Mouse (Mus musculus) gastrocnemius, adult 18-20 months (tissue): ENCODE results near the gene Tmprss4. TPM values are rescaled to one million over a fixed set of nuclear protein-coding genes. Genes with fewer than 3 reads are reported as not detected.
A peak's percentile ranks its signal among the peaks of the same experiment; 100 is the strongest.

ENCODE experiments used
- DNase-seq: peaks from one replicate; pipeline ENCODE4 v3.0.0; 2021; ENCODE audit warnings: low spot score
- total RNA-seq, 2 experiments: library from RNA; stranded (reverse); gene quantifications; 2 replicates each; pipeline ENCODE4 v1.2.3; 2021

The Tmprss4 gene
- total RNA-seq, 2 experiments from 2014 or later = not detected

DNA sequence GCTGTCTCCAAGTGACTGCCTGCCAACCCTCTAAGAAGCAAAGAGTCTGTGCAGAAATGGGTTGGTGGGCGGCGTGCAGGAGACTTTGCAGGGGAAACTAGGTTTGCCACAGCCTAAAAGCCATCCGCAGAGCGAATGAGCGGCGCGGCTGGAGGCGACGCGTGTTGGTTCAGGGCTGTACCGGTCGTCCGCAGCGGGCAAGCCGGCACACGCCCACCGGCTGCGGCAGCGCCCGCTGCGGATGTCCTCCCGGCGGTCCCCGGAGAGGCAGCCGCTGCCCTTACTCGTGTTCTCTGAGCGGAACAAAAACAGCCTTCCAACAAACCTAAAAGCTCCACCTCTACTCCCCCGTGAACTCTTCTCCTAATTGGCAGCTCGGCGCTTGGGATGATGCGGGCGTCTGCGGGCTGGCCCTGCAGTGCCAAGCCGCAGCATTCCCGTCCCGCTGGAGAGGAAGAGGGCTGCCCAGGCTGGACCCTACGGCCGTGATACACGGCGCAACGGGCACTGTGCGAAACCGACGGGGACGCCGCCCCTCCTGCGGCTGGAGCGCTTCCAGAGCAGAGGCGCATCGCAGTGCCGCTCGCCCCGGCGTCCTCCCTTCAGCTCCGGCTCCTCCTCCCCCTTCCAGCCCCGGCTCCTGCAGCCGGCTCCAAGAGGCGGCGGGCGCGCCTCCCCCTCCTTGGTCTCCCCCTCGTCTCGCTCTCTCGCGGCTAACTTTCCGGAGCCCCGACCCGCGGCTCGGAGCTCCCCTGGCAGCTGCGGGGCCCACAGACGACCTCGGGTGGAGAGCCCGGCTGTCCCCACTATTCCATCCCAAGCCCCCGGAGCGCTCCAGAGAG lies 65.5 kb downstream of the Tmprss4 start, which contains the start of gene Scn4b:
Scn4b (plus strand) TSS at position 205 of the 842 bp plus-strand sequence.
- peak; percentile 72 for DNase-seq

GRCm38 (mm10) chr9:45136442-45137169 lies 67.3 kb downstream of the Tmprss4 start:
- DNase-seq = peak; percentile 78

GRCm38 (mm10) chr9:45133484-45134310 lies 70.2 kb downstream of the Tmprss4 start:
- DNase-seq = peak; percentile 80

- no peak for DNase-seq
Observed at GRCm38 (mm10) chr9:45130119-45130518, 73.8 kb downstream of the Tmprss4 start.

DNA sequence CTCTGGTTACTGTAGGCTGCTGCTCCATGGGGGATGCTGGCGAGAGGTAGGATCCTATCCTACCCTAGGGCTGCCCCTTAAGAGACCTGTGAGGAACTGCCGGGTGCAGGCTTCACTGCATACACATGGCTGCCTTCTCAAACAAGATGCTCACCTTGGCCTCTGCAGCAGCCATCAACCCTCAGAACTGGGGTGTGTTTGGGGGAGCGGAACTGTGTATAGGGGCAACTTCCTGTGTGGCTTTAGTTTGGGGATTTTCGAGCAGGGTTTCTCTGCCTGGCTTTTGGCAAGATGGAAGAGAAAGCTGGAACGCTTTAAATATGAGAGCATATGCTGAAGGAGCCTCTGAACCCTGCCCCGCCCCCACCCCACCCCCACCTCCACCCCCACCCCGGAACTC lies 77.0 kb downstream of the Tmprss4 start:
- no peak for DNase-seq

GRCm38 (mm10) chr9:45125211-45125610 lies 78.7 kb downstream of the Tmprss4 start:
- no peak for DNase-seq

Other genes starting within 250 kb of the Tmprss4 start
- 10 to 100 TPM; 39.8 to 48.4 TPM for gene Ube4a, start 238.5 kb downstream of the Tmprss4 start, total RNA-seq
- not detected for gene Cd3g, start 223.7 kb downstream of the Tmprss4 start, total RNA-seq
- gene Cd3d, start 222.3 kb downstream of the Tmprss4 start, total RNA-seq = not detected
- not detected for gene Cd3e, start 194.5 kb downstream of the Tmprss4 start, total RNA-seq
- under 1 TPM; 0.23 to 0.59 TPM for gene Mpzl2, start 164.3 kb downstream of the Tmprss4 start, total RNA-seq
- 1 to 10 TPM; 1.6 to 2.1 TPM for gene Mpzl3, start 148.9 kb downstream of the Tmprss4 start, total RNA-seq
- under 1 TPM; 0.14 to 0.40 TPM for gene Jaml, start 124.9 kb downstream of the Tmprss4 start, total RNA-seq
- gene Scn2b, start 86.3 kb downstream of the Tmprss4 start, total RNA-seq = 1 to 10 TPM; 2.2 to 2.5 TPM
- 100 to 1,000 TPM; 256 to 268 TPM for gene Scn4b, start 65.7 kb downstream of the Tmprss4 start, total RNA-seq
- gene BC049352, start 22.1 kb downstream of the Tmprss4 start, total RNA-seq = 1 to 10 TPM; 1.2 to 1.7 TPM
- gene Il10ra, start 65.1 kb upstream of the Tmprss4 start, total RNA-seq = under 1 TPM; 0.43 to 0.64 TPM
- gene Tmprss13, start 115.0 kb upstream of the Tmprss4 start, total RNA-seq = under 1 TPM; 0.27 to 0.64 TPM
- gene Fxyd6, start 166.1 kb upstream of the Tmprss4 start, total RNA-seq = 10 to 100 TPM; 55.0 to 93.3 TPM
- gene Fxyd2, start 195.6 kb upstream of the Tmprss4 start, total RNA-seq = 1 to 10 TPM; 2.4 to 3.8 TPM
- gene Dscaml1, start 222.5 kb upstream of the Tmprss4 start, total RNA-seq = not detected